Mouse (Mus musculus) liver, embryonic 16.5 days (tissue): ENCODE measurements around the gene Hist1h2bm. TPM values are rescaled to one million over a fixed set of nuclear protein-coding genes. Genes with fewer than 3 reads are reported as not detected.
"Not testable (repeated sequence)": the region's sequence is repeated elsewhere in the genome, so short reads cannot be mapped to it uniquely, and the experiment has no call there.

Source experiments
- ATAC-seq: fragments of 200-750 bp; cut with Nextera tagmentation; 2 replicates; pipeline ENCODE4 v1.8.0; 2017; ENCODE audit warnings: low read depth, mild to moderate bottlenecking, moderate number of reproducible peaks, moderate library complexity
- H3K27ac ChIP-seq: fragments of 300-500 bp; sonication (generic); 2 replicates; pipeline ENCODE4 v1.5.1; 2014; ENCODE audit warnings: mild to moderate bottlenecking, low read length
- H3K27me3 ChIP-seq: fragments of 300-500 bp; sonication (generic); 2 replicates; pipeline ENCODE4 v1.6.1; 2014; ENCODE audit warnings: low read depth, low read length, mixed read lengths; ENCODE audit not compliant: control insufficient read depth, insufficient read depth
- H3K36me3 ChIP-seq: fragments of 300-500 bp; sonication (generic); 2 replicates; pipeline ENCODE4 v1.6.1; 2014; ENCODE audit warnings: mild to moderate bottlenecking; ENCODE audit not compliant: control insufficient read depth, insufficient read depth
- H3K4me1 ChIP-seq: fragments of 300-500 bp; sonication (generic); 2 replicates; pipeline ENCODE4 v1.6.1; 2014; ENCODE audit warnings: low read depth, low read length, mixed read lengths; ENCODE audit not compliant: control insufficient read depth
- H3K4me2 ChIP-seq: fragments of 300-500 bp; sonication (generic); 2 replicates; pipeline ENCODE4 v1.6.1; 2014; ENCODE audit warnings: low read depth, low read length, mixed read lengths
- H3K4me3 ChIP-seq: fragments of 300-500 bp; sonication (generic); 2 replicates; pipeline ENCODE4 v1.5.1; 2014; ENCODE audit warnings: low read depth, mild to moderate bottlenecking, low read length
- H3K9ac ChIP-seq: fragments of 300-500 bp; sonication (generic); 2 replicates; pipeline ENCODE4 v1.6.1; 2014; ENCODE audit warnings: low read depth, low read length
- H3K9me3 ChIP-seq: fragments of 300-500 bp; sonication (generic); replicated peaks from 2 replicates; pipeline ENCODE4 v1.6.1; 2016; ENCODE audit warnings: low read length; ENCODE audit not compliant: control insufficient read depth
- WGBS: fragments of 180-500 bp; shearing (Covaris S2); extraction: QIAGEN DNeasy Blood & Tissue Kit; methylation state at CpG from one replicate; pipeline ENCODE4 v1.1.7; 2014; ENCODE audit not compliant: insufficient replicate concordance; 5-methylcytosine and 5-hydroxymethylcytosine counted together
- polyA plus RNA-seq: library from polyadenylated mRNA; unstranded; fragments of >200 nt; fragmentation: Nextera tagmentation; extraction: Ambion mirVana; gene quantifications from 2 replicates; pipeline ENCODE4 v1.2.1, GENCODE M21; 2015

Hist1h2bm gene
- polyA plus RNA-seq, 1 experiment from 2014 or later: 5.9 TPM

DNA sequence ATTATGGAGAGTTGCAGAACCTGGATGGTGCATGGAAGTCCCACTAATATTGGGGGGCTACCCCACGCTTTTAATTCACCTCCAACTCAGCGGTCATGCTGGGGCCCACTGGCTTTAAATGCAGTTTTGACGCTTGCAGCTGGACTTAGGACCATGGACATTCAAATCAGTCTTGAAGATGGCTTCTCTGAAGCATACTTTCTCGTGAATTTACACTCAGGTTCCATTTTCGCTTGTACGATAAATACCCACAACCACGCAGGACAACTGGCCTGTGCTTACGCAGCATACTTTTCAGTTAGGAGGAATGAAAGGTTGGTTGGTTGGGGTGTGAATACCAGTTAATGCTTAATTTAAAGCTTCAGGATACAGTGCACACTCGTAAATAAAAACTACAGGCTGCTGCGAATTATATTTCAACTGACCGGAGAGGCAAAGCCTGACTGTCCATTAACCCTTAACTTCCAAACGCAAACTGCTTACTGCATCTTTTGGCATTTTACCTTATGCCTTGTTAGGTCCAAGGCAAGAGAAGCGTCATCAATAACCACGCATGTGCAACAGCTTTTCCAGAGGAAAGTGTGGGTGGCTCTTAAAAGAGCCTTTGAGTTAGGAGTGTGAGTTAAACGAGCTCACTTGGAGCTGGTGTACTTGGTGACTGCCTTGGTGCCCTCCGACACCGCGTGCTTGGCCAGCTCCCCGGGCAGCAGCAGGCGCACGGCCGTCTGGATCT lies 6.5 kb upstream of the Hist1h2bm start:
- Histone ChIP-seq H3K9ac (peak overlapping the region; percentile 83), H3K27ac (peak overlapping the region; percentile 97), H3K4me3 (peak overlapping the region; percentile 55), H3K4me2 (peak overlapping the region; percentile 76), H3K9me3 (no peaks in the 10 kb centered on the region), H3K36me3 (no peaks in the 10 kb centered on the region), H3K4me1 (peaks cover 32% of the 10 kb centered on the region), H3K27me3 (no peaks in the 10 kb centered on the region)
- under 1% methylated on average over 22 of the region's 22 CpGs for WGBS
- no peak; the same call in 1 of the 2 replicates for ATAC-seq

DNA sequence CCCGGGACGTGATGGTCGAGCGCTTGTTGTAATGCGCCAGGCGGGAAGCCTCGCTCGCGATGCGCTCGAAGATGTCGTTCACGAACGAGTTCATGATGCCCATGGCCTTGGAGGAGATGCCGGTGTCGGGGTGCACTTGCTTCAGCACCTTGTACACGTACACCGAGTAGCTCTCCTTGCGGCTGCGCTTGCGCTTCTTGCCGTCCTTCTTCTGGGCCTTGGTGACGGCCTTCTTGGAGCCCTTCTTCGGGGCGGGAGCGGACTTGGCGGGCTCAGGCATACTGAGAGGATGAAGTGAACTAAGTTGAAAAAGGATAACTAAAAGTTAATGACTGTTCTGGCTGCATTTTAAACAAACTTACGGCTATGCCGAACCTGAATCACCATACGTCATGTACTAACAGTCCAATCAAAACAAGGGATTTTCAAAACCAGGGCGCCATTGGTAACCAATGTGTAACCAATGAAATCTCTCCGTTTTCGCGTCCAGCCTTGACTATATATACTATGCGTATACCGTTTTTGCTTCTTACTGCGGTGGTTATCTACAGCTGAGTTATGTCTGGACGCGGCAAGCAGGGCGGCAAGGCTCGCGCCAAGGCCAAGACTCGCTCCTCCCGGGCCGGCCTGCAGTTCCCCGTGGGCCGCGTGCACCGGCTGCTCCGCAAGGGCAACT lies 5.8 kb upstream of the Hist1h2bm start, which contains the start of the genes Hist1h2bl and Hist1h2ai:
TSS of gene Hist1h2bl (minus strand) at position 280 of the 676 bp plus-strand sequence.
TSS of gene Hist1h2ai (plus strand) at position 559 of the 676 bp plus-strand sequence.
- peak; percentile 82 for ATAC-seq
- peak within 1 kb of the TSS; percentile 83 for H3K9ac ChIP-seq
- H3K9me3 ChIP-seq, H3K27me3 ChIP-seq, H3K36me3 ChIP-seq: not testable (repeated sequence)
- peaks cover 37% of the 10 kb centered on the region for H3K4me1 ChIP-seq
- peak within 1 kb of the TSS; percentile 97 for H3K27ac ChIP-seq
- peak within 1 kb of the TSS; percentile 55 for H3K4me3 ChIP-seq
- H3K4me2 ChIP-seq: peak within 1 kb of the TSS; percentile 82
- WGBS: under 1% methylated on average over 28 of the region's 50 CpGs

DNA sequence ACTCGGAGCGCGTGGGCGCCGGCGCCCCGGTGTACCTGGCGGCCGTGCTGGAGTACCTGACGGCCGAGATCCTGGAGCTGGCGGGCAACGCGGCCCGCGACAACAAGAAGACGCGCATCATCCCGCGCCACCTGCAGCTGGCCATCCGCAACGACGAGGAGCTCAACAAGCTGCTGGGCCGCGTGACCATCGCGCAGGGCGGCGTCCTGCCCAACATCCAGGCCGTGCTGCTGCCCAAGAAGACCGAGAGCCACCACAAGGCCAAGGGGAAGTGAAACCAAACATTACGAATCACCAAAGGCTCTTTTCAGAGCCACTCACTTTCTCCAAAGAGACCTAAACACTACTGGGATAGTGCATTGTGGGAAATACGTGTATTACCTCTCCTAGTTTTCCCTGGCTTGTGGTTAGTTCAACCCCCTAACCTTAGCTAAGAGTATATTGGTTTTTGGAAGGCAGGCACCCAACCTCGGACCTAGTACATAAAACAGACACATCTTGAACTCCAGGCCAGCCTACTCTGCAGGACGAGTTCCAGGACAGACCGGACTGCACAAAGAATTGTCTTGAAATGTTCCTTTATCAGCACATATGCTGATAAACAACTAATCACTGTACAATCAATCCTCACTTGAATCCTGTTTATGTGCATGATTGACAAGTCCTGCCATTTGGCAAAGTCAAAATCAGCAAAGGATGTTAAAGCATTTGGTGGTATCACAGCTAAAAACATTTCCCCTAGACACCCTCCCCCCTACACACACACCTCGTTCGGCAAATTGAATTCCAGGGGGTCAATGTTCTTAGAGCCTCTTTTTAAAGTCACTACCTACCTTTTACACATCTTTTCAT lies 5.1 kb upstream of the Hist1h2bm start:
- Histone ChIP-seq H3K9ac (peak overlapping the region; percentile 79), H3K27ac (peak overlapping the region; percentile 97), H3K4me2 (peak overlapping the region; percentile 82), H3K4me1 (peaks cover 30% of the 10 kb centered on the region), H3K4me3 (peak overlapping the region; percentile 55)
- H3K9me3 ChIP-seq, H3K36me3 ChIP-seq, H3K27me3 ChIP-seq: not testable (repeated sequence)
- ATAC-seq: peak; percentile 5; the same call in 1 of the 2 replicates
- 1% methylated on average over 9 of the region's 38 CpGs for WGBS

DNA sequence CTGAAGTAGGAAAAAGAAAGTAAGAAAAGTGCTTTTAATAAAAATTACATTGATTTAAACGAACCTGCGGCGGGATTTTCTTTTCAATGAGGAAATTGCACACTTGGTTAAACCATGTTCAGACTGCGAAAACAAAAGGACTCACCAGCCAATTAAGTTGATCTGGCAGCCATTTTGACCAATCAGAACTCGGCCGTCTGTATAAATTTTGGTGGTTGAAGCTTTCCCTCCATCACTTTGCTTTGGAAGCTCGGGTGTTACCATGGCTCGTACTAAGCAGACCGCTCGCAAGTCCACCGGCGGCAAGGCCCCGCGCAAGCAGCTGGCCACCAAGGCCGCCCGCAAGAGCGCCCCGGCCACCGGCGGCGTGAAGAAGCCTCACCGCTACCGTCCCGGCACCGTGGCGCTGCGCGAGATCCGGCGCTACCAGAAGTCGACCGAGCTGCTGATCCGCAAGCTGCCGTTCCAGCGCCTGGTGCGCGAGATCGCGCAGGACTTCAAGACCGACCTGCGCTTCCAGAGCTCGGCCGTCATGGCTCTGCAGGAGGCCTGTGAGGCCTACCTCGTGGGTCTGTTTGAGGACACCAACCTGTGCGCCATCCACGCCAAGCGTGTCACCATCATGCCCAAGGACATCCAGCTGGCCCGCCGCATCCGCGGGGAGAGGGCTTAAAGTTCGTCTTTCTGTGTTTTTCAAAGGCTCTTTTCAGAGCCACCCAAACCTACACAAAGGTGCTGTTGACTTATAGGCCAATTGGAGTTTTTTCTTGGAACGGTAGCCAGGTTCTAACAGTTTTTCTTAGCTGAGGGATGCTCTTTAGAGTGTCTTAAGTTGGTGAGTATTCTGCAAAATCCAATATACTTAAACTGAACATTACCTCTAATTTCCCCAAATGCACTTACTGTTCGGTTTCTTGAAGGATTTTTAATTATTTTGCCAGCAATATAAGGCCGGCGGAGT lies 4.2 kb upstream of the Hist1h2bm start, which contains the start of gene Hist1h3h:
TSS of gene Hist1h3h (plus strand) at position 263 of the 961 bp plus-strand sequence.
- not testable (repeated sequence) for H3K27me3 ChIP-seq, H3K9me3 ChIP-seq, H3K36me3 ChIP-seq
- H3K27ac ChIP-seq: peak within 1 kb of the TSS; percentile 97
- H3K4me3 ChIP-seq: peak within 1 kb of the TSS; percentile 66
- 2% methylated on average over 25 of the region's 56 CpGs for WGBS
- H3K4me2 ChIP-seq: peak within 1 kb of the TSS; percentile 82
- peak; percentile 16 for ATAC-seq
- H3K9ac ChIP-seq: peak within 1 kb of the TSS; percentile 79
- H3K4me1 ChIP-seq: peaks cover 27% of the 10 kb centered on the region

DNA sequence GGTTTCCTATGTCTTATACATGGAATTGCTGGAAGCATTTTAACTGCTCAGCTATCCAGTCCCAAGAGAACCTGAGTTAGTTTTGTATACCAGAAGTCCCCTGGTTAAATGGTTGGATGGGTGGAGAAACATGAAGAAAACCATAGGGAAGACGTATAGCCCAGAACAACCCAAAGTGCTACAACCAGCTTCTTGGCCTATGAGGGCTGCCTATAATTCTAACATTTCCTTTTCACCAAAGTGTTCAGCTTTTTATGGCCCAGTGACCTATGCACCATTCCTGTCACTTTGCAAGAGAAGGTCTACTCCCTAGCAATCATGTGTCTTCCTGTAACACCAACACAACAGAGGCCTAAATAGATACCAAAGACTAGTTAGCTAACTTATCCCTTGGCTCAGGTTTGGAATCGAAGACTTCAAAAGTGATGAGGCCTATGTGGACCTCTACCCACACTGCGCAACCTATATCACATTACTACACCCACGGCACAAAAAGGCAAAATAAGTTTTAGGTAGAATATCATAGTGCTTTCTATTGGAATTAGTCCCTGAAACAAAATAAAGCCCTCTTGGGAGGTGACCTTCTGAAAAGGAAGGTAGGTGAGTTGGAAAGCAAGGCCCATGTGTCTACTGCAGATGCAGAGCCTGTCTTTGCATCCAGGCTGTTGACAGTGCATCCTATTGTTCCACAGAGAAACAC lies 3.3 kb upstream of the Hist1h2bm start:
- Histone ChIP-seq H3K27me3 (no peaks in the 10 kb centered on the region), H3K4me2 (peak overlapping the region; percentile 67), H3K36me3 (no peaks in the 10 kb centered on the region), H3K9me3 (no peaks in the 10 kb centered on the region), H3K4me1 (peaks cover 30% of the 10 kb centered on the region), H3K27ac (peak overlapping the region; percentile 96), H3K4me3 (peak overlapping the region; percentile 66), H3K9ac (peak overlapping the region; percentile 77)
- no peak for ATAC-seq
- 49% methylated on average over 4 of the region's 4 CpGs for WGBS

DNA sequence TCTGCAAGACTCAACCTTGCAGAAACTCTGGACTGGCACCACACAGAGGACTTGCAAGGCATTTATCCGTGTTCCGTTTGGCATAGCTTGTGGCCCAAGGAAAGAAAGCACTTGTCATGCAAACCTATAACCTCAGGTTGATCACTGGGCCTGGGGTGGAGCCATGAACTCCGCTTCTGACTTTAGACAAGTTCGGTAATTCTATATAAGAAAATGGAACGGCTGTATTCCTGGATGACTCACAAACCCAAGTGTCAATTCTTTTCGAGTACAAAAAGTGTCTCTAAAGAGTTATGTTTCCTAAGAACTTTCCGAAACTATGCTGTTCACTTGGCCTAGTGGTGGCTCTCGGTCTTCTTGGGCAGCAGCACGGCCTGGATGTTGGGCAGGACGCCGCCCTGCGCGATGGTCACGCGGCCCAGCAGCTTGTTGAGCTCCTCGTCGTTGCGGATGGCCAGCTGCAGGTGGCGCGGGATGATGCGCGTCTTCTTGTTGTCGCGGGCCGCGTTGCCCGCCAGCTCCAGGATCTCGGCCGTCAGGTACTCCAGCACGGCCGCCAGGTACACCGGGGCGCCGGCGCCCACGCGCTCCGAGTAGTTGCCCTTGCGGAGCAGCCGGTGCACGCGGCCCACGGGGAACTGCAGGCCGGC lies 612 bp upstream of the Hist1h2bm start:
- not testable (repeated sequence) for H3K36me3 ChIP-seq, H3K27me3 ChIP-seq, H3K9me3 ChIP-seq
- ATAC-seq: peak; percentile 16
- H3K4me1 ChIP-seq: peaks cover 22% of the 10 kb centered on the region
- H3K9ac ChIP-seq: peak overlapping the region; percentile 80
- 1% methylated on average over 17 of the region's 44 CpGs for WGBS
- peak overlapping the region; percentile 96 for H3K27ac ChIP-seq
- peak overlapping the region; percentile 86 for H3K4me2 ChIP-seq
- H3K4me3 ChIP-seq: peak overlapping the region; percentile 66

DNA sequence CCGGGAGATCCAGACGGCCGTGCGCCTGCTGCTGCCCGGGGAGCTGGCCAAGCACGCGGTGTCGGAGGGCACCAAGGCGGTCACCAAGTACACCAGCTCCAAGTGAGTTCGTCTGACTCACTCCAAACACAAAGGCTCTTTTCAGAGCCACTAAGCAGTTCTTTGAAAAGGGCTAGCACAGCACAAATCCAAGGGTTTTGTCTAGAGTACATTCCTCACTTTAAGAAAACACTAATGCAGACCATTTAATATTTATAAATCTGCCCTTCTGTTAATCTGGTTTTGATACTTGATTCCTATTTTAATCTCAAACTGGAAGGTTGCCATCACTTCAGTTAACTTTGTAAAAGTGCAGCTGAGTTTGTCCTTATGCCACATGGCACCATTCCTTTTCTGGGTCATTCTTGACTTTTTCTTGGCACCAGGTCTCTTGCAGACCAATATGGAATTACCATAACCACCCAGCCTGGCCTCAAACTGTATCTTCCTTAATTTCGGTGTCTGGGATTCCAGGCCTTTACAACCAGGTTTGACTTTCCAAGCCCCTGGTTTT lies 605 bp downstream of the Hist1h2bm start:
- peak overlapping the region; percentile 96 for H3K27ac ChIP-seq
- 2% methylated on average over 11 of the region's 11 CpGs for WGBS
- peak; percentile 14 for ATAC-seq

More for the DNA sequence above, 605 bp downstream of the Hist1h2bm start:
- peaks cover 22% of the 10 kb centered on the region for H3K4me1 ChIP-seq
- peak overlapping the region; percentile 86 for H3K4me2 ChIP-seq
- H3K9me3 ChIP-seq: no peaks in the 10 kb centered on the region
- H3K4me3 ChIP-seq: peak overlapping the region; percentile 62
- H3K36me3 ChIP-seq: no peaks in the 10 kb centered on the region
- peak overlapping the region; percentile 73 for H3K9ac ChIP-seq
- no peaks in the 10 kb centered on the region for H3K27me3 ChIP-seq
